Mouse (Mus musculus) lung, postnatal 0 days (tissue): Measurements from ENCODE around the gene 4930583I09Rik.

Experiments
- CTCF ChIP-seq: IDR thresholded peaks from 2 replicates; pipeline ENCODE4 v1.5.1; 2016; ENCODE audit warnings: antibody characterized with exemption, mild to moderate bottlenecking
- EP300 ChIP-seq: IDR thresholded peaks from 2 replicates; pipeline ENCODE4 v1.6.1; 2016; ENCODE audit warnings: antibody characterized with exemption, mild to moderate bottlenecking, control low read depth

DNA sequence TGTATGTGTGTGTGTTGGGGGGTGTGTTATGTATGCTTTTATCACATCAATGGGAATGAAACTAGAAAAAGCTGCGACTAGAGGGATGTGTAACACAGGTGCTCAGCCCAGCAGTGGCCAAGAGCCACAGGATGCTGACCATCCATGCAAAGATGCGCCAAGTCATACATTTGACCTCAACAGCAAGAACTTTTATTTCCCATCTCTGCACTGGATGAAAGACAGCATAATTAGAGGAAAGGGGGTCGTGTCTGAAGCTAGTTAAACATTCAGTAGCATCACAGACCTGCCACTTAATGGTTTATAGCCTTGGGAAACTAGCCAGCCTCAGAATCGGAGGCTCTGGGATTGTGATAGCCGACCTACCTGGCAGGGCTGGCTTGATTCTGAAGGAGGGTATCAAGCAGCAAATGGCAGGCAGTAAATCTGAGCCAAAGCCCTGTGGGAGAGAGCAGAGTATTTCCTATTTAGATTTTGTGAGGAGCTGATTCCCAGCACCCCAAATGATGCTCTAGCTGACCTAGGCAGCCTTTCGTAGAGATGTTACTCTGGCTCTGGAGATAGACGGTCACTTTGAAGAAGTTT lies 1.9 kb downstream of the 4930583I09Rik start:
- TF ChIP-seq EP300 (no peak), CTCF (no peak)
